Mouse (Mus musculus) bone marrow, adult 2 months (tissue): ENCODE results near the gene Slc27a2.

Source experiments
- CTCF ChIP-seq: fragments of 200-500 bp; IDR thresholded peaks from 2 replicates; pipeline ENCODE4 v1.5.1; 2011; ENCODE audit warnings: low read length, control low read depth; ENCODE audit not compliant: control insufficient read depth, insufficient read depth
- POLR2A ChIP-seq: fragments of 200-500 bp; IDR thresholded peaks from 2 replicates; pipeline ENCODE4 v1.6.1; 2011; ENCODE audit warnings: low read depth, mild to moderate bottlenecking, control low read depth, low read length, borderline replicate concordance; ENCODE audit not compliant: control insufficient read depth

- TF ChIP-seq CTCF = no peak
- no peak for TF ChIP-seq POLR2A
These were observed 30.7 kb upstream of the Slc27a2 start for GRCm38 (mm10) chr2:126521471-126521870.
